Mouse (Mus musculus) stomach, postnatal 0 days (tissue): ENCODE data around the gene Depdc1b.

Experiments used
- CTCF ChIP-seq: IDR thresholded peaks from 2 replicates; pipeline ENCODE4 v1.5.1; 2016; ENCODE audit warnings: antibody characterized with exemption, low read depth, mild to moderate bottlenecking, moderate library complexity
- EP300 ChIP-seq: optimal IDR thresholded peaks from 2 replicates; pipeline ENCODE3; 2016; ENCODE audit warnings: antibody characterized with exemption

DNA sequence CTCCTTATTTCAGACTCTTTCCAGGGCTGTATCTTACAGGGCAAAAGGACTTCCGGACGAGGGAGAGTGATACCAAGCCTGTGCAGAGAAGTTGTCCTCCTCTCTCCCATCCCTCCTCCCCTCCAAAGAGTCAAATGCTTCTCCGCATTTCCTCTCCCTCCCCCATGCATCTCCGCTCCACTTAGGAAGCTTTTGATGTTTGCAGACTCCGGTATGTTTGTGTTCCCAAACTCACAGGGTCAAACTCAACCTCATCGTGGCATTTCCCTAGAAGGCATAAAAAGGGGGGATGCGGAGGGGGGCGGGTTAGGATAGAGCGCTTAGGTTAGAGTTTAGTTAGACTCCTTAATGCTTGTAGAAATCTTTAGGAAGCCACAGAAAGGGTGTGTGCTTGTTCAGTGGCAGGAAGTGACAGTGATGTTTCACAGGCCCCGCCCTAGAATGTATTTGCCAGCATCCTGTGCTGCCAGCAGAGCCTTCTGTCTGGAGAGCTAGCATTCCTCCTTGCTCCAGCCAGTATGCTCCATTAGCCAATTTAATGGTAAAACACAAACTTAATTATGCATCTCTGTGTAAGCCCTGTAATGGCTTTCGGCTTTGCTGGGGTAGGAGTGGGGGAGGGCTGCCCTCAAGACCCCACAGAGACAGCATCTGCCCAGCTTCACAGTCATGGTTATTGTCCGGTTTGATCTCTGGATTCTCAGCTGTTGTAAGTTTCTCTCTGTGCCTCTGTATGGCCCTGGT is 18.6 kb upstream of the Depdc1b start:
- TF ChIP-seq EP300 (no peak), CTCF (no peak)
